Mouse (Mus musculus) frontal cortex, postnatal 25 days (tissue): ENCODE data around the gene Scamp3.

ENCODE experiments used
- DNase-seq, 2 experiments: peaks; one replicate each; pipeline ENCODE4 v3.0.0; 2022; ENCODE audit warnings: low spot score in 2 of 2

Gene Scamp3

GRCm38 (mm10) chr3:89225918-89226317 lies 48.6 kb downstream of the Scamp3 start:
- no peak for DNase-seq

- DNase-seq: no peak
These were observed 49.1 kb downstream of the Scamp3 start for GRCm38 (mm10) chr3:89226361-89226760.

- DNase-seq: no peak
These were observed 49.6 kb downstream of the Scamp3 start, which contains the start of gene Mtx1 for GRCm38 (mm10) chr3:89226900-89227299. Mtx1 (minus strand) TSS chr3:89227088.

- DNase-seq: peak; percentile 77 to 80
These were observed 50.3 kb downstream of the Scamp3 start for GRCm38 (mm10) chr3:89227307-89228179.

GRCm38 (mm10) chr3:89228180-89228549 lies 50.9 kb downstream of the Scamp3 start:
- DNase-seq: peak; percentile 78 to 80

- DNase-seq: no peak
These were observed 51.6 kb downstream of the Scamp3 start, which contains the start of gene Muc1 for GRCm38 (mm10) chr3:89228836-89229235. Muc1 (plus strand) TSS chr3:89229057.

GRCm38 (mm10) chr3:89229276-89229675 lies 52.0 kb downstream of the Scamp3 start:
- DNase-seq: no peak

GRCm38 (mm10) chr3:89230561-89230960 lies 53.3 kb downstream of the Scamp3 start:
- no peak for DNase-seq

GRCm38 (mm10) chr3:89231345-89231744 lies 54.1 kb downstream of the Scamp3 start:
- no peak for DNase-seq

GRCm38 (mm10) chr3:89231772-89232275 lies 54.6 kb downstream of the Scamp3 start:
- DNase-seq: no peak
